30 mouse cellular contexts compared by ENCODE assay signal in the genomic region with DNA sequence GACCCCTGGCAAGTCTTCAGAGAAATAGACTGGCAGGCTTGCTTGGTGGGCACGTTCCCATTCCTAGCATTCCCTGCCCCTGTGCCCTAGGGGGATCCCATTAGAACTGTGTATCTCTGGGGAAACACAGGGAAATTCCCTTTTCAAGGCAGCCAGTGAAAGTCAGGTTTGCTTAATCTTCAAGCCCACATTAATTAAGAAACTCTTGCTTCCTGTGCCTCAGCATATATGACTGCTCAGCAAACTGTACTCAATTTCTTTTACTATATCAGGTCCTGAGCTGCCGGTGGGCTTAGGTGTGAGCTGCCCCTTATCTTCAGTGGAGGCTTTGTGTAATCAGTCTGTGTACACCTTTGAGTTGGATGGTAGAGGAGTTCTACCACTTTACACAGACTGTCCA. TPM values are rescaled to one million over a fixed set of nuclear protein-coding genes. Genes with fewer than 3 reads are reported as not detected.
A peak's percentile ranks its signal among the peaks of the same experiment; 100 is the strongest.
DNase-seq lines count a peak whose midpoint lies in the region; ATAC-seq and TF ChIP-seq lines count a peak whose summit lies in the region.
"Had no signal": no experiment of that assay in that cellular context is flagged by ENCODE, and none has a peak within 500 bp of the region (broad histone marks: within the 10 kb centered on the region; RNA-seq: fewer than 3 reads in every experiment).

No protein-coding gene starts in this region.

- no peaks in the 10 kb centered on the region for H3K4me1 ChIP-seq in stomach, embryonic 14.5 days (ENCODE audit: control insufficient read depth, insufficient read depth, low read length)
- no peaks in the 10 kb centered on the region for H3K4me1 ChIP-seq in stomach, postnatal 0 days (replicated peaks; ENCODE audit: control insufficient read depth, insufficient read depth)
- no peaks in the 10 kb centered on the region for H3K4me1 ChIP-seq in stomach, embryonic 15.5 days
- H3K4me1 ChIP-seq in intestine, embryonic 16.5 days (ENCODE audit: control insufficient read depth, insufficient read depth, low read length): no peaks in the 10 kb centered on the region
- H3K4me1 ChIP-seq: embryonic facial prominence, embryonic 12.5 days; hindbrain, embryonic 10.5 days; hindbrain, embryonic 15.5 days; limb, embryonic 13.5 days had no signal

- no peak for DNase-seq in stomach, postnatal 0 days (ENCODE audit: low spot score)
- no peak for DNase-seq in adrenal gland, postnatal 25 days
- DNase-seq: adrenal gland, adult 8-10 months; cerebellum, adult 11-12 months; cerebellum, adult 9-11 months; embryo, embryonic 11 days; gastrocnemius, adult 2 months; gastrocnemius, postnatal 36 days; heart, postnatal 10 days; kidney, adult 9 months; kidney, postnatal 10 days; lung, adult 18-20 months; lung, postnatal 4 days; right cerebral cortex, adult 18-20 months had no signal

- WGBS in stomach, embryonic 14.5 days: 49% methylated on average over 2 of the region's 2 CpGs
- 66% methylated on average over 2 of the region's 2 CpGs for WGBS in stomach, postnatal 0 days
- WGBS in stomach, embryonic 15.5 days: 56% methylated on average over 2 of the region's 2 CpGs
- WGBS in intestine, embryonic 16.5 days: 65% methylated on average over 2 of the region's 2 CpGs

- H3K9ac ChIP-seq in stomach, embryonic 14.5 days (replicated peaks; ENCODE audit: low read depth, low read length): no peak overlapping the region
- H3K9ac ChIP-seq in stomach, postnatal 0 days (ENCODE audit: low read length): no peak overlapping the region
- H3K9ac ChIP-seq in stomach, embryonic 15.5 days: no peak overlapping the region
- no peak overlapping the region for H3K9ac ChIP-seq in intestine, embryonic 16.5 days (ENCODE audit: low read depth, low read length)
- H3K9ac ChIP-seq: embryonic facial prominence, embryonic 12.5 days; heart, embryonic 13.5 days; hindbrain, embryonic 15.5 days; limb, embryonic 13.5 days; liver, embryonic 12.5 days had no signal

- TF ChIP-seq CTCF in stomach, postnatal 0 days (IDR thresholded peaks at IDR 0.05; ENCODE audit: low read depth): no peak

- H3K27me3 ChIP-seq in stomach, embryonic 14.5 days (ENCODE audit: control insufficient read depth, insufficient read depth, low read length): no peaks in the 10 kb centered on the region
- H3K27me3 ChIP-seq in stomach, postnatal 0 days (ENCODE audit: control insufficient read depth, insufficient read depth, low read length): no peaks in the 10 kb centered on the region
- no peaks in the 10 kb centered on the region for H3K27me3 ChIP-seq in stomach, embryonic 15.5 days (replicated peaks)
- no peaks in the 10 kb centered on the region for H3K27me3 ChIP-seq in intestine, embryonic 16.5 days (replicated peaks; ENCODE audit: control insufficient read depth, insufficient read depth, low read length)
- H3K27me3 ChIP-seq: embryonic facial prominence, embryonic 12.5 days; heart, embryonic 13.5 days; hindbrain, embryonic 15.5 days; limb, embryonic 13.5 days; liver, embryonic 12.5 days had no signal

- H3K9me3 ChIP-seq in stomach, embryonic 14.5 days (ENCODE audit: control insufficient read depth, low read depth, low read length): no peaks in the 10 kb centered on the region
- H3K9me3 ChIP-seq in stomach, postnatal 0 days (ENCODE audit: control insufficient read depth, low read length): no peaks in the 10 kb centered on the region
- H3K9me3 ChIP-seq in stomach, embryonic 15.5 days: no peaks in the 10 kb centered on the region
- H3K9me3 ChIP-seq in intestine, embryonic 16.5 days (ENCODE audit: control insufficient read depth, low read length): no peaks in the 10 kb centered on the region
- H3K9me3 ChIP-seq: embryonic facial prominence, embryonic 12.5 days; heart, embryonic 13.5 days; hindbrain, embryonic 10.5 days; hindbrain, embryonic 15.5 days; limb, embryonic 13.5 days; liver, embryonic 12.5 days had no signal

- peak; percentile 37; the same call in 1 of the 2 replicates for ATAC-seq in stomach, embryonic 14.5 days (ENCODE audit: insufficient number of reproducible peaks, insufficient read depth, low FRiP score, low read depth)
- ATAC-seq in stomach, postnatal 0 days (ENCODE audit: low FRiP score, low TSS enrichment): no peak
- ATAC-seq in CD4-positive, CD25-positive, alpha-beta regulatory T cell, adult 4 months: peak; percentile 69
- peak; percentile 38 for ATAC-seq in granulocyte monocyte progenitor cell, adult 5-6 weeks (replicated peaks; ENCODE audit: poor library complexity, severe bottlenecking)
- peak; percentile 60 for ATAC-seq in stomach, embryonic 15.5 days (ENCODE audit: insufficient read depth, low FRiP score, low read depth)
- ATAC-seq in intestine, embryonic 16.5 days: no peak
- ATAC-seq: forebrain, embryonic 16.5 days; intestine, postnatal 0 days; liver, embryonic 12.5 days; lung, postnatal 0 days; midbrain, embryonic 16.5 days had no signal

- H3K27ac ChIP-seq in stomach, embryonic 14.5 days (ENCODE audit: low read length): no peak overlapping the region
- no peak overlapping the region for H3K27ac ChIP-seq in stomach, postnatal 0 days (replicated peaks)
- no peak overlapping the region for H3K27ac ChIP-seq in stomach, embryonic 15.5 days
- H3K27ac ChIP-seq in intestine, embryonic 16.5 days (ENCODE audit: low read length): no peak overlapping the region
- H3K27ac ChIP-seq: embryonic facial prominence, embryonic 12.5 days; gastrocnemius, adult 2 months; heart, embryonic 13.5 days; hindbrain, embryonic 10.5 days; hindbrain, embryonic 15.5 days; limb, embryonic 13.5 days; liver, embryonic 12.5 days had no signal

- peaks cover 6% of the 10 kb centered on the region for H3K36me3 ChIP-seq in stomach, embryonic 14.5 days (ENCODE audit: control insufficient read depth, insufficient read depth, low read length)
- H3K36me3 ChIP-seq in stomach, postnatal 0 days (ENCODE audit: control insufficient read depth, insufficient read depth, low read length): no peaks in the 10 kb centered on the region
- no peaks in the 10 kb centered on the region for H3K36me3 ChIP-seq in stomach, embryonic 15.5 days
- no peaks in the 10 kb centered on the region for H3K36me3 ChIP-seq in intestine, embryonic 16.5 days (ENCODE audit: control insufficient read depth, insufficient read depth, low read length)

- H3K4me2 ChIP-seq in stomach, embryonic 14.5 days (replicated peaks; ENCODE audit: low read depth, low read length): no peak overlapping the region
- H3K4me2 ChIP-seq in stomach, postnatal 0 days (replicated peaks; ENCODE audit: low read depth): no peak overlapping the region
- H3K4me2 ChIP-seq in stomach, embryonic 15.5 days: no peak overlapping the region
- H3K4me2 ChIP-seq in intestine, embryonic 16.5 days (ENCODE audit: low read depth, low read length): no peak overlapping the region
- H3K4me2 ChIP-seq: embryonic facial prominence, embryonic 12.5 days; heart, embryonic 13.5 days; hindbrain, embryonic 15.5 days; limb, embryonic 13.5 days; liver, embryonic 12.5 days; midbrain, embryonic 11.5 days had no signal

- H3K4me3 ChIP-seq in stomach, embryonic 14.5 days (ENCODE audit: low read depth, low read length): no peak overlapping the region
- no peak overlapping the region for H3K4me3 ChIP-seq in stomach, postnatal 0 days (ENCODE audit: low read depth, low read length)
- no peak overlapping the region for H3K4me3 ChIP-seq in stomach, embryonic 15.5 days (replicated peaks)
- H3K4me3 ChIP-seq in intestine, embryonic 16.5 days (ENCODE audit: low read length): no peak overlapping the region
- H3K4me3 ChIP-seq: embryonic facial prominence, embryonic 12.5 days; gastrocnemius, adult 2 months; heart, embryonic 13.5 days; hindbrain, embryonic 10.5 days; hindbrain, embryonic 15.5 days; limb, embryonic 13.5 days; liver, embryonic 12.5 days had no signal

- no peak for TF ChIP-seq EP300 in stomach, postnatal 0 days (optimal IDR thresholded peaks at IDR 0.05)

RNA-seq across cellular contexts. Expression of a gene that starts 12.3 kb away (rescaled TPM):
- polyA plus RNA-seq in stomach, embryonic 14.5 days (2014; fragmentation: Nextera tagmentation; extraction: Ambion mirVana): 8.0 and 10.8 TPM in 2 replicates
- polyA plus RNA-seq in stomach, postnatal 0 days (2015; fragmentation: Nextera tagmentation; extraction: Ambion mirVana): 4.8 and 5.0 TPM in 2 replicates
- polyA plus RNA-seq in CD4-positive, CD25-positive, alpha-beta regulatory T cell, adult 4 months (2017; shearing (Covaris generic)): 10 to 100 TPM; 33.6 to 41.9 TPM
- total RNA-seq in granulocyte monocyte progenitor cell, adult 5-6 weeks (2014; fragmentation: Nextera tagmentation): 6.3 and 7.1 TPM in 2 replicates
- 0.78 and 1.5 TPM in 2 replicates for total RNA-seq in granulocyte monocyte progenitor cell, adult 5-6 weeks (2017)
- 10.3 and 15.9 TPM in 2 replicates for polyA plus RNA-seq in stomach, embryonic 15.5 days (2015; fragmentation: Nextera tagmentation; extraction: Ambion mirVana)
- 11.1 and 12.3 TPM in 2 replicates for total RNA-seq in adrenal gland, postnatal 25 days (2021)
- 13.6 and 15.3 TPM in 2 replicates for polyA plus RNA-seq in intestine, embryonic 16.5 days (2015; fragmentation: Nextera tagmentation; extraction: Ambion mirVana)

RNA-seq across cellular contexts. Expression of a gene that starts 18.0 kb away (rescaled TPM):
- polyA plus RNA-seq in stomach, embryonic 14.5 days (2014; fragmentation: Nextera tagmentation; extraction: Ambion mirVana): 16.8 and 17.4 TPM in 2 replicates
- 28.7 and 32.5 TPM in 2 replicates for polyA plus RNA-seq in stomach, postnatal 0 days (2015; fragmentation: Nextera tagmentation; extraction: Ambion mirVana)
- 10 to 100 TPM; 17.1 to 35.7 TPM for polyA plus RNA-seq in CD4-positive, CD25-positive, alpha-beta regulatory T cell, adult 4 months (2017; shearing (Covaris generic))
- total RNA-seq in granulocyte monocyte progenitor cell, adult 5-6 weeks (2014; fragmentation: Nextera tagmentation): 18.7 and 35.6 TPM in 2 replicates
- 14.6 and 19.6 TPM in 2 replicates for total RNA-seq in granulocyte monocyte progenitor cell, adult 5-6 weeks (2017)
- polyA plus RNA-seq in stomach, embryonic 15.5 days (2015; fragmentation: Nextera tagmentation; extraction: Ambion mirVana): 39.0 and 39.4 TPM in 2 replicates
- 43.1 and 81.5 TPM in 2 replicates for total RNA-seq in adrenal gland, postnatal 25 days (2021)
- polyA plus RNA-seq in intestine, embryonic 16.5 days (2015; fragmentation: Nextera tagmentation; extraction: Ambion mirVana): 46.5 and 50.8 TPM in 2 replicates

RNA-seq across cellular contexts. Expression of a gene that starts 24.6 kb away (rescaled TPM):
- polyA plus RNA-seq in stomach, embryonic 14.5 days (2014; fragmentation: Nextera tagmentation; extraction: Ambion mirVana): 28.5 and 33.6 TPM in 2 replicates
- 21.2 and 22.0 TPM in 2 replicates for polyA plus RNA-seq in stomach, postnatal 0 days (2015; fragmentation: Nextera tagmentation; extraction: Ambion mirVana)
- polyA plus RNA-seq in CD4-positive, CD25-positive, alpha-beta regulatory T cell, adult 4 months (2017; shearing (Covaris generic)): 10 to 100 TPM; 13.7 to 28.6 TPM
- total RNA-seq in granulocyte monocyte progenitor cell, adult 5-6 weeks (2014; fragmentation: Nextera tagmentation): 44.0 and 47.5 TPM in 2 replicates
- 56.4 and 57.4 TPM in 2 replicates for total RNA-seq in granulocyte monocyte progenitor cell, adult 5-6 weeks (2017)
- polyA plus RNA-seq in stomach, embryonic 15.5 days (2015; fragmentation: Nextera tagmentation; extraction: Ambion mirVana): 44.3 and 44.7 TPM in 2 replicates
- total RNA-seq in adrenal gland, postnatal 25 days (2021): 74.6 and 83.3 TPM in 2 replicates
- 25.9 and 27.7 TPM in 2 replicates for polyA plus RNA-seq in intestine, embryonic 16.5 days (2015; fragmentation: Nextera tagmentation; extraction: Ambion mirVana)

RNA-seq across cellular contexts. Expression of a gene that starts 33.3 kb away (rescaled TPM):
- 102 and 104 TPM in 2 replicates for polyA plus RNA-seq in stomach, embryonic 14.5 days (2014; fragmentation: Nextera tagmentation; extraction: Ambion mirVana)
- 60.6 and 62.2 TPM in 2 replicates for polyA plus RNA-seq in stomach, postnatal 0 days (2015; fragmentation: Nextera tagmentation; extraction: Ambion mirVana)
- polyA plus RNA-seq in CD4-positive, CD25-positive, alpha-beta regulatory T cell, adult 4 months (2017; shearing (Covaris generic)): 100 to 1,000 TPM; 108 to 123 TPM
- total RNA-seq in granulocyte monocyte progenitor cell, adult 5-6 weeks (2014; fragmentation: Nextera tagmentation): 53.9 and 80.4 TPM in 2 replicates
- total RNA-seq in granulocyte monocyte progenitor cell, adult 5-6 weeks (2017): 130 and 144 TPM in 2 replicates
- polyA plus RNA-seq in stomach, embryonic 15.5 days (2015; fragmentation: Nextera tagmentation; extraction: Ambion mirVana): 110 and 111 TPM in 2 replicates
- 118 and 127 TPM in 2 replicates for total RNA-seq in adrenal gland, postnatal 25 days (2021)
- polyA plus RNA-seq in intestine, embryonic 16.5 days (2015; fragmentation: Nextera tagmentation; extraction: Ambion mirVana): 95.3 and 101 TPM in 2 replicates

RNA-seq across cellular contexts. Expression of a gene that starts 33.4 kb away (rescaled TPM):
- 159 and 172 TPM in 2 replicates for polyA plus RNA-seq in stomach, embryonic 14.5 days (2014; fragmentation: Nextera tagmentation; extraction: Ambion mirVana)
- polyA plus RNA-seq in stomach, postnatal 0 days (2015; fragmentation: Nextera tagmentation; extraction: Ambion mirVana): 85.6 and 90.5 TPM in 2 replicates
- 100 to 1,000 TPM; 107 to 109 TPM for polyA plus RNA-seq in CD4-positive, CD25-positive, alpha-beta regulatory T cell, adult 4 months (2017; shearing (Covaris generic))
- 80.9 and 119 TPM in 2 replicates for total RNA-seq in granulocyte monocyte progenitor cell, adult 5-6 weeks (2014; fragmentation: Nextera tagmentation)
- 62.7 and 111 TPM in 2 replicates for total RNA-seq in granulocyte monocyte progenitor cell, adult 5-6 weeks (2017)
- 141 and 148 TPM in 2 replicates for polyA plus RNA-seq in stomach, embryonic 15.5 days (2015; fragmentation: Nextera tagmentation; extraction: Ambion mirVana)
- total RNA-seq in adrenal gland, postnatal 25 days (2021): 114 and 134 TPM in 2 replicates
- 132 and 141 TPM in 2 replicates for polyA plus RNA-seq in intestine, embryonic 16.5 days (2015; fragmentation: Nextera tagmentation; extraction: Ambion mirVana)

Comparison
In these comparisons a context has a peak if more than half of its experiments do, and no peak if none do; other contexts are left out.
1. ATAC-seq: peak in stomach, embryonic 14.5 days (single experiment), CD4-positive, CD25-positive, alpha-beta regulatory T cell, adult 4 months (single experiment), granulocyte monocyte progenitor cell, adult 5-6 weeks (single experiment) and stomach, embryonic 15.5 days (single experiment); none in stomach, postnatal 0 days (single experiment) and intestine, embryonic 16.5 days (single experiment).